Mouse (Mus musculus) intestine, postnatal 0 days (tissue): ENCODE results near the gene Amn. TPM values are rescaled to one million over a fixed set of nuclear protein-coding genes. Genes with fewer than 3 reads are reported as not detected.

ENCODE experiments used
- ATAC-seq: fragments of 200-750 bp; cut with Nextera tagmentation; 2 replicates; pipeline ENCODE4 v1.8.0; 2017; ENCODE audit warnings: mild to moderate bottlenecking, moderate TSS enrichment, moderate library complexity
- H3K27ac ChIP-seq: fragments of 300-500 bp; sonication (generic); 2 replicates; pipeline ENCODE4 v1.5.1; 2014; ENCODE audit warnings: mild to moderate bottlenecking, low read depth, low read length, moderate library complexity
- H3K27me3 ChIP-seq: fragments of 300-500 bp; sonication (generic); replicated peaks from 2 replicates; pipeline ENCODE4 v1.6.1; 2014; ENCODE audit warnings: low read length, mixed read lengths; ENCODE audit not compliant: control insufficient read depth, insufficient read depth
- H3K36me3 ChIP-seq: fragments of 300-500 bp; sonication (generic); 2 replicates; pipeline ENCODE4 v1.6.1; 2014; ENCODE audit warnings: mild to moderate bottlenecking, moderate library complexity; ENCODE audit not compliant: control insufficient read depth, insufficient read depth
- H3K4me1 ChIP-seq: fragments of 300-500 bp; sonication (generic); replicated peaks from 2 replicates; pipeline ENCODE4 v1.6.1; 2014; ENCODE audit warnings: antibody characterized with exemption, low read length, mixed read lengths; ENCODE audit not compliant: control insufficient read depth, insufficient read depth
- H3K4me2 ChIP-seq: fragments of 300-500 bp; sonication (generic); replicated peaks from 2 replicates; pipeline ENCODE4 v1.6.1; 2014; ENCODE audit warnings: low read depth, mild to moderate bottlenecking, moderate library complexity
- H3K4me3 ChIP-seq: fragments of 300-500 bp; sonication (generic); 2 replicates; pipeline ENCODE4 v1.5.1; 2014; ENCODE audit warnings: low read depth, low read length
- H3K9ac ChIP-seq: fragments of 300-500 bp; sonication (generic); 2 replicates; pipeline ENCODE4 v1.6.1; 2014; ENCODE audit warnings: mild to moderate bottlenecking, low read depth, low read length
- H3K9me3 ChIP-seq: fragments of 300-500 bp; sonication (generic); 2 replicates; pipeline ENCODE4 v1.6.1; 2016; ENCODE audit warnings: mixed run types; ENCODE audit not compliant: control insufficient read depth
- CTCF ChIP-seq: sonication (generic); IDR thresholded peaks from 2 replicates; pipeline ENCODE4 v1.5.1; 2016; ENCODE audit warnings: low read depth, mild to moderate bottlenecking, control low read depth, antibody characterized with exemption, moderate library complexity
- WGBS: fragments of 180-500 bp; shearing (Covaris S2); extraction: QIAGEN DNeasy Blood & Tissue Kit; methylation state at CpG from one replicate; pipeline ENCODE4 v1.1.7; 2014; 5-methylcytosine and 5-hydroxymethylcytosine counted together
- polyA plus RNA-seq: library from polyadenylated mRNA; unstranded; fragments of >200 nt; fragmentation: Nextera tagmentation; extraction: Ambion mirVana; gene quantifications from 2 replicates; pipeline ENCODE4 v1.2.1, GENCODE M21; 2015

The Amn gene
- polyA plus RNA-seq, 1 experiment from 2014 or later: 528 TPM

GRCm38 (mm10) chr12:111241916-111242315, 29.0 kb upstream of the Amn start:
- no peak for TF ChIP-seq CTCF
- Histone ChIP-seq H3K4me2 (no peak overlapping the region), H3K9me3 (no peaks in the 10 kb centered on the region), H3K9ac (no peak overlapping the region), H3K4me3 (no peak overlapping the region), H3K27ac (no peak overlapping the region), H3K36me3 (peaks cover 23% of the 10 kb centered on the region; the same call in 1 of the 2 replicates), H3K27me3 (no peaks in the 10 kb centered on the region), H3K4me1 (no peaks in the 10 kb centered on the region)
- ATAC-seq: no peak
- 94% methylated on average over 6 of the region's 6 CpGs for WGBS

DNA sequence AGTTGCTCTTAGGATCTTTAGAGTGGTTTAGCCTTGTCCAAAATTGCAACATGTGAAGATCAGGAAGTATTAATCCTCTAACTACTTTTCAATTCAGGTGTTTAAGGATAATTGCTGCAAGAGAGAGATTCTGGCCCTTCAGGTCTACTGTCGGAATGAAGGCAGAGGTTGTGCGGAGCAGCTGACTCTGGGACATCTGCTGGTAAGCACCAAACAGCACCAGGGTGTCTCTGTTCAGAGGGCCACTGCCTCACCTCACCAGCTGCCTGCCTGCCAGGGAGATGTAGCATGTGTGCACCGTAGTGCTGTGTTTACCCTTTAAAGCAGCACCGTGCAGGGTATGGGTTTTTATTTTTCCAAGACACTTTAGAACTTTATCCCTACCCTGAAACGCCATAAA, 28.5 kb upstream of the Amn start:
- peaks cover 22% of the 10 kb centered on the region; the same call in 1 of the 2 replicates for H3K36me3 ChIP-seq
- no peak overlapping the region for H3K9ac ChIP-seq
- no peaks in the 10 kb centered on the region for H3K4me1 ChIP-seq
- TF ChIP-seq CTCF: no peak
- no peak overlapping the region for H3K4me2 ChIP-seq
- WGBS: 92% methylated on average over 5 of the region's 5 CpGs
- no peaks in the 10 kb centered on the region for H3K27me3 ChIP-seq
- no peaks in the 10 kb centered on the region for H3K9me3 ChIP-seq
- H3K27ac ChIP-seq: no peak overlapping the region
- ATAC-seq: no peak
- H3K4me3 ChIP-seq: no peak overlapping the region

GRCm38 (mm10) chr12:111243733-111244132, 27.2 kb upstream of the Amn start:
- WGBS: 76% methylated on average over 12 of the region's 12 CpGs
- TF ChIP-seq CTCF: no peak
- no peak overlapping the region for H3K4me2 ChIP-seq
- H3K27me3 ChIP-seq: no peaks in the 10 kb centered on the region
- no peak overlapping the region for H3K27ac ChIP-seq
- no peak overlapping the region for H3K4me3 ChIP-seq
- H3K9ac ChIP-seq: no peak overlapping the region
- peaks cover 29% of the 10 kb centered on the region for H3K36me3 ChIP-seq
- no peaks in the 10 kb centered on the region for H3K9me3 ChIP-seq
- no peak for ATAC-seq
- no peaks in the 10 kb centered on the region for H3K4me1 ChIP-seq

DNA sequence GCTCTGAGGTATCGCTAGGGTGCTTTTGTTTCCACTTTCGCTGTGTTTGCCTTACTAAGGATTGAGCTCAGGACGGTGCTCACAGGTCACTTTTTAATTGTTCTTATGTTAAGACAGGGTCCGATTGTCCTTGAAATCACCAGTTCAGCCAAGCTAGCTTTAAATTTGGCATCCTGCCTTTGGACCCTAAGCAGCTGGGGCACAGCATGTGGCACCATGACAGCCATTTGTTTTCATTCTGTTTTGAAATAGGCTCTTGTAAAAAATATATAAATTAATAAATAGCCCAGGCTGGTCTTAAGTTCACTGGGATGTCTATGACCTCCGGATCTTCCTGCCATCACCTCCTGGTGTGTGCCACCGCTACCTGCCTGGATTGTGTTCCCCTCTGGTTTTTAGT, 25.8 kb upstream of the Amn start:
- no peak overlapping the region for H3K27ac ChIP-seq
- no peak for ATAC-seq
- 83% methylated on average over 6 of the region's 6 CpGs for WGBS
- H3K36me3 ChIP-seq: peaks cover 33% of the 10 kb centered on the region
- H3K9ac ChIP-seq: no peak overlapping the region
- no peaks in the 10 kb centered on the region for H3K27me3 ChIP-seq
- H3K4me2 ChIP-seq: no peak overlapping the region
- H3K9me3 ChIP-seq: no peaks in the 10 kb centered on the region
- no peak for TF ChIP-seq CTCF
- no peaks in the 10 kb centered on the region for H3K4me1 ChIP-seq
- H3K4me3 ChIP-seq: no peak overlapping the region

GRCm38 (mm10) chr12:111246808-111247464, 24.0 kb upstream of the Amn start:
- Histone ChIP-seq H3K27ac (no peak overlapping the region), H3K27me3 (no peaks in the 10 kb centered on the region), H3K36me3 (peaks cover 33% of the 10 kb centered on the region), H3K9me3 (no peaks in the 10 kb centered on the region), H3K4me3 (no peak overlapping the region), H3K4me2 (no peak overlapping the region), H3K4me1 (no peaks in the 10 kb centered on the region), H3K9ac (no peak overlapping the region)
- TF ChIP-seq CTCF: no peak
- ATAC-seq: no peak
- WGBS: 85% methylated on average over 9 of the region's 9 CpGs

- Histone ChIP-seq H3K4me1 (no peaks in the 10 kb centered on the region), H3K27me3 (no peaks in the 10 kb centered on the region), H3K4me2 (no peak overlapping the region), H3K36me3 (peaks cover 31% of the 10 kb centered on the region), H3K9me3 (no peaks in the 10 kb centered on the region), H3K27ac (no peak overlapping the region), H3K4me3 (no peak overlapping the region), H3K9ac (no peak overlapping the region)
- no peak for ATAC-seq
- peak; percentile 55 for TF ChIP-seq CTCF
- 63% methylated on average over 3 of the region's 3 CpGs for WGBS
These were observed 21.8 kb upstream of the Amn start for GRCm38 (mm10) chr12:111249095-111249494.
